Mouse (Mus musculus): ENCODE data around the gene Gimap4.

- TF ChIP-seq POLR2A (IDR thresholded peaks at IDR 0.05; ENCODE audit: borderline replicate concordance, insufficient read depth, low read length) (no peak), CTCF (IDR thresholded peaks at IDR 0.05; ENCODE audit: borderline replicate concordance, insufficient read depth, low read depth, low read length) (no peak)
These were observed 45.8 kb upstream of the Gimap4 start for GRCm38 (mm10) chr6:48638553-48638952.

Data from cerebellum, adult 2 months (tissue).